8 mouse cellular contexts compared by ENCODE assay signal in genomic region chr9:52738560-52739100, GRCm38 (mm10). TPM values are rescaled to one million over a fixed set of nuclear protein-coding genes. Genes with fewer than 3 reads are reported as not detected.
"Had no signal": no experiment of that assay in that cellular context is flagged by ENCODE, and none has a peak within 500 bp of the region (broad histone marks: within the 10 kb centered on the region; RNA-seq: fewer than 3 reads in every experiment).

No protein-coding gene starts in this region.

- ATAC-seq: intestine, embryonic 15.5 days; midbrain, embryonic 16.5 days had no signal

- DNase-seq: kidney, adult 18-20 months; kidney, postnatal 10 days; lung, adult 18-20 months; thymus, postnatal 36 days had no signal

RNA-seq across cellular contexts. Expression of gene AI593442, which starts 59.0 kb away (rescaled TPM):
- total RNA-seq: liver, adult 2 months; megakaryocyte-erythroid progenitor cell, adult 5-6 weeks had no signal
- polyA plus RNA-seq: liver, adult 2 months had no signal
